Mouse (Mus musculus) ES-E14 (cell line): ENCODE measurements at regions not wholly inside any gene's neighbourhood (a gene's known extent, or its start where the extent isn't known, plus 50 kb on each side); places are given as distances from the start of the nearest gene placed in this dataset.

ENCODE experiments used
- MAFK ChIP-seq: IDR thresholded peaks from 2 replicates; pipeline ENCODE4 v1.6.1; 2014; ENCODE audit warnings: mild to moderate bottlenecking, low read depth, low read length, inconsistent platforms; ENCODE audit not compliant: insufficient read depth
- ZC3H11A ChIP-seq: IDR thresholded peaks from 2 replicates; pipeline ENCODE4 v1.6.1; 2012; ENCODE audit warnings: low read depth, mild to moderate bottlenecking, inconsistent platforms, low read length, borderline replicate concordance

- TF ChIP-seq ZC3H11A (no peak), MAFK (no peak)
Measured at GRCm38 (mm10) chr7:70069662-70070061, 296.9 kb downstream of the Nr2f2 start.
